Mouse (Mus musculus) macrophage (primary cell): ENCODE results near the gene Gpr84. TPM values are rescaled to one million over a fixed set of nuclear protein-coding genes. Genes with fewer than 3 reads are reported as not detected.

ENCODE experiments used
- H3K27ac ChIP-seq: fragments of 350-480 bp; formaldehyde crosslinking; 2 replicates; pipeline ENCODE4 v1.9.0; 2021
- H3K36me3 ChIP-seq: fragments of 350-480 bp; formaldehyde crosslinking; 2 replicates; pipeline ENCODE4 v1.9.0; 2021; ENCODE audit errors: inconsistent target
- H3K4me3 ChIP-seq: fragments of 350-480 bp; formaldehyde crosslinking; 2 replicates; pipeline ENCODE4 v1.9.0; 2021; ENCODE audit errors: inconsistent target
- H3K79me2 ChIP-seq: fragments of 350-480 bp; formaldehyde crosslinking; 2 replicates; pipeline ENCODE4 v1.9.0; 2021; ENCODE audit errors: inconsistent target
- WGBS: methylation state at CpG from one replicate; pipeline ENCODE4 v1.1.7; 2026; ENCODE audit warnings: inconsistent platforms; ENCODE audit not compliant: missing documents; 5-methylcytosine and 5-hydroxymethylcytosine counted together
- polyA plus RNA-seq: library from polyadenylated mRNA; stranded (reverse); fragments of 250-400 nt; gene quantifications from 3 replicates; pipeline ENCODE4 v1.2.4, GENCODE M21; 2018; ENCODE audit warnings: inconsistent platforms
- total RNA-seq, 78 experiments: library from RNA; depleted of rRNA; stranded (reverse); fragments of 250-400 nt; gene quantifications; 1 replicate in 9 of 78; 2 replicates in 24 of 78; 3 replicates in 43 of 78; 4 replicates in 2 of 78; pipeline ENCODE4 v1.2.4; 2018; ENCODE audit warnings: inconsistent platforms in 56 of 78

Gene Gpr84
- 10 to 100 TPM in 3 of 26 experiments, 1 to 10 TPM in 20, under 1 TPM in 2, not detected in 1; 0.55 to 12.0 (median 5.2) TPM for total RNA-seq (2018; cell fraction: chromatin; rRNA removed)
- 10 to 100 TPM in 20 of 26 experiments, 1 to 10 TPM in 6; 1.4 to 72.5 (median 17.4) TPM for total RNA-seq (2018; cell fraction: cytosol; rRNA removed)
- total RNA-seq (2018; cell fraction: nucleus; rRNA removed): 10 to 100 TPM in 23 of 26 experiments, 1 to 10 TPM in 2, not detected in 1; 3.5 to 71.3 (median 23.9) TPM
- 0.93 to 14.5 TPM (median 3.7 TPM) in 3 replicates for polyA plus RNA-seq

- peak within 1 kb of the TSS; percentile 75 for H3K27ac ChIP-seq
- peaks cover 9% of the 10 kb centered on the region; the same call in 1 of the 2 replicates for H3K36me3 ChIP-seq
- H3K4me3 ChIP-seq: no peak within 1 kb of the TSS
Observed at GRCm38 (mm10) chr15:103310365-103310910, at the start of gene Gpr84. Gene Gpr84 (minus strand): TSS chr15:103310612.

GRCm38 (mm10) chr15:103359869-103360602 is 49.6 kb upstream of the Gpr84 start:
- WGBS: 95% methylated on average over 5 of the region's 5 CpGs
- H3K4me3 ChIP-seq: no peak overlapping the region
- peaks cover 84% of the 10 kb centered on the region for H3K79me2 ChIP-seq
- peak overlapping the region; percentile 88 for H3K27ac ChIP-seq
- peaks cover 23% of the 10 kb centered on the region for H3K36me3 ChIP-seq

More at GRCm38 (mm10) chr15:103310365-103310910, at the start of gene Gpr84:
- no peaks in the 10 kb centered on the region; the same call in 1 of the 2 replicates for H3K79me2 ChIP-seq
- 4% methylated on average over 6 of the region's 6 CpGs for WGBS

- Histone ChIP-seq H3K27ac (peak overlapping the region; percentile 88), H3K36me3 (peaks cover 32% of the 10 kb centered on the region), H3K4me3 (no peak overlapping the region), H3K79me2 (peaks cover 75% of the 10 kb centered on the region)
- WGBS: 13% methylated on average over 1 of the region's 1 CpGs
Observed at GRCm38 (mm10) chr15:103359122-103359510, 48.7 kb upstream of the Gpr84 start.

- Histone ChIP-seq H3K36me3 (peaks cover 38% of the 10 kb centered on the region), H3K79me2 (peaks cover 69% of the 10 kb centered on the region), H3K4me3 (no peak overlapping the region), H3K27ac (peak overlapping the region; percentile 88)
- WGBS: 33% methylated on average over 4 of the region's 4 CpGs
Observed at GRCm38 (mm10) chr15:103358278-103359121, 48.1 kb upstream of the Gpr84 start.

GRCm38 (mm10) chr15:103357817-103358216 is 47.4 kb upstream of the Gpr84 start:
- H3K36me3 ChIP-seq: peaks cover 44% of the 10 kb centered on the region
- peaks cover 62% of the 10 kb centered on the region for H3K79me2 ChIP-seq

GRCm38 (mm10) chr15:103356130-103356529 is 45.7 kb upstream of the Gpr84 start:
- WGBS: 90% methylated on average over 3 of the region's 4 CpGs
- Histone ChIP-seq H3K36me3 (peaks cover 58% of the 10 kb centered on the region), H3K79me2 (peaks cover 45% of the 10 kb centered on the region), H3K4me3 (no peak overlapping the region), H3K27ac (no peak overlapping the region)

More at GRCm38 (mm10) chr15:103357817-103358216, 47.4 kb upstream of the Gpr84 start:
- Histone ChIP-seq H3K4me3 (no peak overlapping the region), H3K27ac (peak overlapping the region; percentile 88)
- WGBS: 25% methylated on average over 4 of the region's 4 CpGs

- Histone ChIP-seq H3K36me3 (peaks cover 65% of the 10 kb centered on the region), H3K27ac (no peak overlapping the region), H3K79me2 (peaks cover 38% of the 10 kb centered on the region), H3K4me3 (no peak overlapping the region)
- 88% methylated on average over 4 of the region's 4 CpGs for WGBS
Observed at GRCm38 (mm10) chr15:103355420-103355819, 45.0 kb upstream of the Gpr84 start.

GRCm38 (mm10) chr15:103354690-103355089 is 44.3 kb upstream of the Gpr84 start:
- peaks cover 72% of the 10 kb centered on the region for H3K36me3 ChIP-seq
- peaks cover 31% of the 10 kb centered on the region for H3K79me2 ChIP-seq
- WGBS: 87% methylated on average over 2 of the region's 2 CpGs
- no peak overlapping the region for H3K4me3 ChIP-seq
- no peak overlapping the region for H3K27ac ChIP-seq

GRCm38 (mm10) chr15:103353511-103354256 is 43.3 kb upstream of the Gpr84 start:
- Histone ChIP-seq H3K36me3 (peaks cover 82% of the 10 kb centered on the region), H3K27ac (no peak overlapping the region), H3K4me3 (no peak overlapping the region), H3K79me2 (peaks cover 22% of the 10 kb centered on the region)
- WGBS: 95% methylated on average over 11 of the region's 11 CpGs

- H3K36me3 ChIP-seq: peaks cover 90% of the 10 kb centered on the region
- 42% methylated on average over 4 of the region's 4 CpGs for WGBS
- H3K27ac ChIP-seq: no peak overlapping the region
- H3K79me2 ChIP-seq: peaks cover 21% of the 10 kb centered on the region
- no peak overlapping the region for H3K4me3 ChIP-seq
Observed at GRCm38 (mm10) chr15:103352856-103353255, 42.4 kb upstream of the Gpr84 start.

- H3K36me3 ChIP-seq: peaks cover 83% of the 10 kb centered on the region
- WGBS: 0% methylated on average over 1 of the region's 2 CpGs
Observed at GRCm38 (mm10) chr15:103347275-103347684, 36.9 kb upstream of the Gpr84 start.

GRCm38 (mm10) chr15:103345789-103346188 is 35.4 kb upstream of the Gpr84 start:
- WGBS: 94% methylated on average over 6 of the region's 6 CpGs
- no peak overlapping the region for H3K27ac ChIP-seq
- no peak overlapping the region for H3K4me3 ChIP-seq
- H3K79me2 ChIP-seq: no peaks in the 10 kb centered on the region
- peaks cover 68% of the 10 kb centered on the region for H3K36me3 ChIP-seq

More at GRCm38 (mm10) chr15:103347275-103347684, 36.9 kb upstream of the Gpr84 start:
- no peak overlapping the region for H3K4me3 ChIP-seq
- no peak overlapping the region for H3K27ac ChIP-seq
- no peaks in the 10 kb centered on the region; the same call in 1 of the 2 replicates for H3K79me2 ChIP-seq

- Histone ChIP-seq H3K36me3 (peaks cover 46% of the 10 kb centered on the region), H3K79me2 (peaks cover 13% of the 10 kb centered on the region; the same call in 1 of the 2 replicates), H3K4me3 (no peak overlapping the region), H3K27ac (no peak overlapping the region)
Observed at GRCm38 (mm10) chr15:103343556-103343955, 33.1 kb upstream of the Gpr84 start.
